In the genomic region with DNA sequence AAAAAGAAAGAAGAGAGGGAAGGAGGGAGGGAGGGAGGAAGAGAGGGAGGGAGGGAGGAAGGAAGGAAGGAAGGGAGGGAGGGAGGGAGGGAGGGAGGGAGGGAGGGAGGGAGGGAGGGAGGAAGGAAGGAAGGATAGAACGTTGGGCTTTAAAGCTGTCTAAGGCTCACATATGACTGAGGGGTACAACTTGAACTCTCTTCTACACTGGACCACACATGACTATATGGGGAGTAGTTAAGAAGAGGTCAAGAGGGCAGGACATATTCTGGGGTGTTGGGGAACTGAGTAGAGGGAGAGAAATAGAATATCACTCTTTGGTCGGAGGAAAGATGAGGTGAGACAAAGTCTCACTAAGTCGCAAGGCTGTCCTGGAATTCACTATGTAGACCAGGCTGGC, we compare ENCODE assay signal across 18 mouse cellular contexts. TPM values are rescaled to one million over a fixed set of nuclear protein-coding genes. Genes with fewer than 3 reads are reported as not detected.
"Had no signal": no experiment of that assay in that cellular context is flagged by ENCODE, and none has a peak within 500 bp of the region (broad histone marks: within the 10 kb centered on the region; RNA-seq: fewer than 3 reads in every experiment).

No protein-coding gene starts in this region.

- H3K4me1 ChIP-seq: liver, embryonic 15.5 days; lung, embryonic 15.5 days; midbrain, embryonic 15.5 days had no signal

- H3K27me3 ChIP-seq: liver, embryonic 15.5 days; lung, embryonic 15.5 days; midbrain, embryonic 13.5 days; midbrain, embryonic 15.5 days had no signal

- ATAC-seq: liver, postnatal 0 days; lung, postnatal 0 days had no signal

- H3K27ac ChIP-seq: liver, embryonic 15.5 days; lung, embryonic 15.5 days; macrophage; midbrain, embryonic 13.5 days; midbrain, embryonic 15.5 days had no signal

- H3K36me3 ChIP-seq: liver, embryonic 15.5 days; lung, embryonic 15.5 days; midbrain, embryonic 13.5 days; midbrain, embryonic 15.5 days had no signal

- H3K9ac ChIP-seq: liver, embryonic 15.5 days; liver, postnatal 0 days; lung, embryonic 15.5 days; midbrain, embryonic 13.5 days; midbrain, embryonic 15.5 days had no signal

- DNase-seq: liver, postnatal 0 days; lung, adult 2 months; lung, postnatal 14 days; lung, postnatal 36 days; retina, postnatal 1 day; spleen, adult 18-20 months; thymus, adult 18-20 months; thymus, postnatal 14 days; thymus, postnatal 36 days had no signal

- H3K9me3 ChIP-seq: liver, embryonic 15.5 days; lung, embryonic 15.5 days; midbrain, embryonic 13.5 days; midbrain, embryonic 15.5 days had no signal

- H3K4me3 ChIP-seq: liver, embryonic 15.5 days; lung, embryonic 15.5 days; megakaryocyte, embryonic 14.5 days; midbrain, embryonic 13.5 days; midbrain, embryonic 15.5 days had no signal

- H3K4me2 ChIP-seq: liver, embryonic 15.5 days; lung, embryonic 15.5 days; midbrain, embryonic 11.5 days; midbrain, embryonic 13.5 days; midbrain, embryonic 15.5 days had no signal

RNA-seq across cellular contexts. Expression of a gene that starts 58.9 kb away (rescaled TPM):
- polyA plus RNA-seq: macrophage; midbrain, postnatal 0 days had no signal
